Mouse (Mus musculus) embryonic facial prominence, embryonic 11.5 days (tissue): ENCODE measurements around the gene Olfr314. TPM values are rescaled to one million over a fixed set of nuclear protein-coding genes. Genes with fewer than 3 reads are reported as not detected.
"Not testable (repeated sequence)": the region's sequence is repeated elsewhere in the genome, so short reads cannot be mapped to it uniquely, and the experiment has no call there.

Experiments used
- ATAC-seq: fragments of 200-750 bp; cut with Nextera tagmentation; replicated peaks from 2 replicates; pipeline ENCODE4 v1.8.0; 2017; ENCODE audit warnings: low read depth; ENCODE audit not compliant: insufficient number of reproducible peaks, low FRiP score, low TSS enrichment
- DNase-seq: peaks from one replicate; pipeline ENCODE4 v3.0.0-alpha.2; 2015; ENCODE audit warnings: low spot score
- H3K27ac ChIP-seq: fragments of 300-500 bp; sonication (generic); replicated peaks from 2 replicates; pipeline ENCODE4 v1.5.1; 2014; ENCODE audit warnings: mild to moderate bottlenecking, low read depth, low read length, control low read depth
- H3K27me3 ChIP-seq: fragments of 300-500 bp; sonication (generic); 2 replicates; pipeline ENCODE4 v1.6.1; 2014; ENCODE audit warnings: mild to moderate bottlenecking, low read length, moderate library complexity, mixed read lengths; ENCODE audit not compliant: control insufficient read depth, insufficient read depth
- H3K36me3 ChIP-seq: fragments of 300-500 bp; sonication (generic); replicated peaks from 2 replicates; pipeline ENCODE4 v1.6.1; 2014; ENCODE audit warnings: low read depth, mild to moderate bottlenecking, low read length, moderate library complexity, mixed read lengths; ENCODE audit not compliant: control insufficient read depth, insufficient read depth
- H3K4me1 ChIP-seq: fragments of 300-500 bp; sonication (generic); 2 replicates; pipeline ENCODE4 v1.6.1; 2014; ENCODE audit warnings: low read length, mixed read lengths; ENCODE audit not compliant: control insufficient read depth, insufficient read depth
- H3K4me2 ChIP-seq: fragments of 300-500 bp; sonication (generic); 2 replicates; pipeline ENCODE4 v1.6.1; 2014; ENCODE audit warnings: low read depth, mild to moderate bottlenecking, control low read depth, low read length, moderate library complexity
- H3K4me3 ChIP-seq: fragments of 300-500 bp; sonication (generic); 2 replicates; pipeline ENCODE4 v1.5.1; 2014; ENCODE audit warnings: low read depth, low read length, control low read depth
- H3K9ac ChIP-seq: fragments of 300-500 bp; sonication (generic); replicated peaks from 2 replicates; pipeline ENCODE4 v1.6.1; 2014; ENCODE audit warnings: mild to moderate bottlenecking, control low read depth, low read length
- H3K9me3 ChIP-seq: fragments of 300-500 bp; sonication (generic); replicated peaks from 2 replicates; pipeline ENCODE4 v1.6.1; 2016; ENCODE audit warnings: mild to moderate bottlenecking, low read length, inconsistent platforms, mixed read lengths; ENCODE audit not compliant: control insufficient read depth
- WGBS: fragments of 180-500 bp; shearing (Covaris S2); extraction: QIAGEN DNeasy Blood & Tissue Kit; methylation state at CpG from one replicate; pipeline ENCODE4 v1.1.7; 2014; 5-methylcytosine and 5-hydroxymethylcytosine counted together
- polyA plus RNA-seq: library from polyadenylated mRNA; unstranded; fragments of >200 nt; fragmentation: Nextera tagmentation; extraction: Ambion mirVana; gene quantifications from 2 replicates; pipeline ENCODE4 v1.2.1, GENCODE M21; 2014

The Olfr314 gene
- not detected in 2 replicates for polyA plus RNA-seq

DNA sequence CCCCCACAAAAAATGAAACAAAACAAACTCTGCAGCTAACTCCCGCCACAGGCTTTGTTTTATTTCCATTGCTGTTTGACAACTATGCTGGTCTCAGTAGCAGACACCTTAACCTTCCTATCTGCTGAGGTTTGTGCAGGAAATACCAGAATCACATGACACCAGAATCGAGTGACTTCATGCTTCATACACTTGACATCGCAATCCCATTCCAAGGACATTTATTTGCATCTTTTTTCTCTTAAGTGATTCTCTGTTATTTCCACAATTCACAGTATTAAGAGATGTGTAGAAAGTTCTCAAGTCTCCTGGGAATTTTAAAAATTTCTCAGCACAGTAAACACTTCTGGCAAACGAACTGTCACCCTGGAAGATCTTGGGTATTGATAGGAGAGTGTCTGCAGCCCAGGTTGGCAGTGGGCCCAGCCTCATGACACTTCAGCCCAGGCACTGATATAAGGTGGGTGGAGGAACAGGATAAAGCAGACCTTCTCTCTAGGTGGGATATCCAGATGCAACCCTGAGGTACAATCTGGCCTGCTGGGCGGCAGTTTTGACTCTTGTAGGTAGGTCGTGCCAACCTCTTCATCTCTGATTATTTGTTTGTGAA, at the start of gene Olfr314:
Gene Olfr314, plus strand, starts transcription at position 473 of the 610 bp plus-strand sequence.
- H3K9me3 ChIP-seq: no peaks in the 10 kb centered on the region
- WGBS: 76% methylated on average over 6 of the region's 6 CpGs
- no peaks in the 10 kb centered on the region for H3K4me1 ChIP-seq
- no peak within 1 kb of the TSS for H3K9ac ChIP-seq
- H3K36me3 ChIP-seq: no peaks in the 10 kb centered on the region
- no peak for DNase-seq
- H3K4me2 ChIP-seq: no peak within 1 kb of the TSS
- no peak within 1 kb of the TSS for H3K4me3 ChIP-seq
- no peak for ATAC-seq
- no peaks in the 10 kb centered on the region for H3K27me3 ChIP-seq
- no peak within 1 kb of the TSS for H3K27ac ChIP-seq

- Histone ChIP-seq H3K27ac (no peak overlapping the region), H3K9ac (no peak overlapping the region), H3K4me1 (no peaks in the 10 kb centered on the region), H3K9me3 (no peaks in the 10 kb centered on the region), H3K4me2 (no peak overlapping the region), H3K36me3 (no peaks in the 10 kb centered on the region), H3K27me3 (no peaks in the 10 kb centered on the region), H3K4me3 (no peak overlapping the region)
- no peak for ATAC-seq
- 63% methylated on average over 3 of the region's 3 CpGs for WGBS
- no peak for DNase-seq
These were observed 49.4 kb upstream of the Olfr314 start for GRCm38 (mm10) chr11:58733372-58733771.

- 76% methylated on average over 4 of the region's 4 CpGs for WGBS
- no peak for ATAC-seq
- H3K36me3 ChIP-seq: no peaks in the 10 kb centered on the region
These were observed 43.9 kb upstream of the Olfr314 start, which contains the start of gene Olfr317 for GRCm38 (mm10) chr11:58738792-58739262. TSS of gene Olfr317 (minus strand) at chr11:58739212.

GRCm38 (mm10) chr11:58751096-58751495, 31.7 kb upstream of the Olfr314 start:
- not testable (repeated sequence) for ATAC-seq, H3K27ac ChIP-seq, H3K9me3 ChIP-seq, H3K36me3 ChIP-seq, H3K4me1 ChIP-seq, H3K9ac ChIP-seq, H3K4me2 ChIP-seq, DNase-seq, H3K27me3 ChIP-seq, H3K4me3 ChIP-seq
- WGBS: 81% methylated on average over 18 of the region's 18 CpGs

More at GRCm38 (mm10) chr11:58738792-58739262, 43.9 kb upstream of the Olfr314 start, which contains the start of gene Olfr317:
- H3K4me3 ChIP-seq: no peak within 1 kb of the TSS
- H3K4me1 ChIP-seq: no peaks in the 10 kb centered on the region
- no peaks in the 10 kb centered on the region for H3K9me3 ChIP-seq
- H3K4me2 ChIP-seq: no peak within 1 kb of the TSS
- no peaks in the 10 kb centered on the region for H3K27me3 ChIP-seq
- DNase-seq: no peak
- H3K27ac ChIP-seq: no peak within 1 kb of the TSS
- H3K9ac ChIP-seq: no peak within 1 kb of the TSS

DNA sequence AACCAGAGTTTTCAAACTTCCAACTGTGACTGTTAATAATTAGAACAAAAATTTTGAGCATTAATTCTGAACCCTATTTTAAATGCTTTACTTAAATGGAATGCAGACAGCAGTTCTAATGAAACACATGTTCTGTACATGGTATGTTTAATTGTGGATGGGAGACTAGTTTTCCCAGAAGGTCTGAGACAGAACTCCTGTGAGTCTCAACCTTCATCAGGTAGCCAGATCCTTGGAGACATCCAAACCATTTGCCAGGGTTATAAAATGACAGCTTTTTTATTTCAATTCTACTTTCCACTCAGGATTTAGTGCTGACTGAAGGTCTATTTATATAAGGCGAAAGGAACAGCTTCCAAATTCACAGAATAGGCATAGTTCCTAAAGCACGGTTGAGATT, 30.3 kb upstream of the Olfr314 start, which contains the start of gene Olfr316:
Gene Olfr316, plus strand, starts transcription at position 301 of the 400 bp plus-strand sequence.
- Histone ChIP-seq H3K9me3 (no peaks in the 10 kb centered on the region), H3K4me2 (no peak within 1 kb of the TSS), H3K27ac (no peak within 1 kb of the TSS), H3K4me3 (no peak within 1 kb of the TSS), H3K27me3 (no peaks in the 10 kb centered on the region), H3K36me3 (no peaks in the 10 kb centered on the region), H3K4me1 (no peaks in the 10 kb centered on the region), H3K9ac (no peak within 1 kb of the TSS)
- ATAC-seq: no peak
- 89% methylated on average over 2 of the region's 2 CpGs for WGBS
- DNase-seq: no peak

GRCm38 (mm10) chr11:58772888-58773287, 9.9 kb upstream of the Olfr314 start, which contains the start of gene Olfr315:
TSS of gene Olfr315 (plus strand) at chr11:58773188.
- ATAC-seq (no peak), DNase-seq (no peak)
- Histone ChIP-seq H3K36me3 (no peaks in the 10 kb centered on the region), H3K27me3 (no peaks in the 10 kb centered on the region), H3K27ac (no peak within 1 kb of the TSS), H3K9ac (no peak within 1 kb of the TSS), H3K9me3 (no peaks in the 10 kb centered on the region), H3K4me1 (no peaks in the 10 kb centered on the region), H3K4me2 (no peak within 1 kb of the TSS), H3K4me3 (no peak within 1 kb of the TSS)

DNA sequence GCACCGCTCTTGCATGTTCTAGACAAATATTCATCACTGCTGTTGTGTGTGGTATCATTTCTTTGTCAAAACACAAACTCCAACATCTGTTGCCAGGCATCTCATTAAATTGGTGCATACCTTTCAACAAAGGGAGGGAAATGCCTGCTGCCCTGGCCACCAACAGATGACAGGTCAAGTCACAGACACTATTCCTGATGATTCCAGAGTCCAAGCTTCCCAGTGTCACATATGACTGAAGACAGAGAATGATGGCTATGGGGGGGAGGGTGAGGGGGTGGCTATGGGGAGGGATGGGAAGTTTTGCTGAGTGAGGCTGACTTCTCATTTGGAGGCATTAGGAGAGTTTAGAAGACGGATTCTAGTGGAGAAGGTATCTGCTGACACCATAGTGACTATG, 1.4 kb downstream of the Olfr314 start:
- no peaks in the 10 kb centered on the region for H3K9me3 ChIP-seq
- no peak overlapping the region for H3K9ac ChIP-seq
- WGBS: 85% methylated on average over 2 of the region's 2 CpGs
- no peak overlapping the region for H3K27ac ChIP-seq
- H3K4me2 ChIP-seq: no peak overlapping the region
- no peaks in the 10 kb centered on the region for H3K4me1 ChIP-seq
- H3K36me3 ChIP-seq: no peaks in the 10 kb centered on the region
- no peak for ATAC-seq
- H3K27me3 ChIP-seq: no peaks in the 10 kb centered on the region
- H3K4me3 ChIP-seq: no peak overlapping the region
- DNase-seq: no peak

DNA sequence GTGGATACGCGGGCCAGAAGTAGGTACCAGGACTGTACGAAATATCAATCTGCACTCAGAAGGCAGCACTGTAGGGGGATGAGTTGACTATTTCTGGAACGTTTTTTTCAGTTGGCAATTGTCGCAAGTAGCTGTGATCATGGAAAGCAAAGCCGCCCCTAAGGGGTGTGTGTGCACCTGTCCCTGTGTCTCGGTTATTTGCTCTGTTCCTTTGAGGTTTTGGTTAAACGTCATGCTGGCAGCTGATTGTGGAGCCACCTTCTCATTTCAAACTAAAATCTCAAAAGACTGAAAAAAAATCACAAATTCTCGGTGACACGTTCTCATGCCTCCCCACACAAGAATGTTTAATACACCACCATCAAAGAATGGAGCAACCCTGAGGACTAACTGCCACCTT, 4.9 kb downstream of the Olfr314 start:
- Histone ChIP-seq H3K27me3 (no peaks in the 10 kb centered on the region), H3K27ac (no peak overlapping the region), H3K4me3 (no peak overlapping the region), H3K9me3 (no peaks in the 10 kb centered on the region), H3K4me1 (no peaks in the 10 kb centered on the region), H3K4me2 (no peak overlapping the region), H3K36me3 (no peaks in the 10 kb centered on the region), H3K9ac (no peak overlapping the region)
- DNase-seq (no peak), ATAC-seq (no peak)
- 90% methylated on average over 10 of the region's 10 CpGs for WGBS
